Mouse (Mus musculus) large intestine, adult 2 months (tissue): ENCODE data around the gene Isoc2b. TPM values are rescaled to one million over a fixed set of nuclear protein-coding genes. Genes with fewer than 3 reads are reported as not detected.

ENCODE experiments used
- polyA plus RNA-seq: library from polyadenylated mRNA; depleted of rRNA; stranded (reverse); fragments of >200 nt; gene quantifications from 2 replicates; pipeline ENCODE4 v1.2.3, GENCODE M21; 2012; rRNA removed

Gene Isoc2b
- polyA plus RNA-seq, 1 experiment: 27.2 TPM

Other genes with a start within 250 kb of the Isoc2b start
- gene Tmem86b, start 238.8 kb downstream of the Isoc2b start, polyA plus RNA-seq: 72.9 and 162 TPM in 2 replicates
- gene Ppp6r1, start 211.2 kb downstream of the Isoc2b start, polyA plus RNA-seq: 104 and 150 TPM in 2 replicates
- gene Hspbp1, start 185.2 kb downstream of the Isoc2b start, polyA plus RNA-seq: 32.7 and 34.4 TPM in 2 replicates
- 1.7 and 2.3 TPM in 2 replicates for gene Brsk1, start 179.7 kb downstream of the Isoc2b start, polyA plus RNA-seq
- gene Tmem150b, start 145.0 kb downstream of the Isoc2b start, polyA plus RNA-seq: 84.0 and 118 TPM in 2 replicates
- 95.6 and 126 TPM in 2 replicates for gene Kmt5c, start 130.1 kb downstream of the Isoc2b start, polyA plus RNA-seq
- gene Cox6b2, start 117.2 kb downstream of the Isoc2b start, polyA plus RNA-seq: 45.0 and 50.2 TPM in 2 replicates
- gene Fam71e2, start 99.0 kb downstream of the Isoc2b start, polyA plus RNA-seq: not detected in 2 replicates
- gene Il11, start 87.4 kb downstream of the Isoc2b start, polyA plus RNA-seq: 0.11 and 0.81 TPM in 2 replicates
- gene Tmem190, start 87.3 kb downstream of the Isoc2b start, polyA plus RNA-seq: not detected in 2 replicates
- 81.4 and 90.8 TPM in 2 replicates for gene Tmem238, start 80.6 kb downstream of the Isoc2b start, polyA plus RNA-seq
- 510 and 604 TPM in 2 replicates for gene Rpl28, start 77.4 kb downstream of the Isoc2b start, polyA plus RNA-seq
- gene Ube2s, start 57.7 kb downstream of the Isoc2b start, polyA plus RNA-seq: 348 and 501 TPM in 2 replicates
- gene Shisa7, start 25.6 kb downstream of the Isoc2b start, polyA plus RNA-seq: 0.78 and 0.86 TPM in 2 replicates
- gene Isoc2a, start 6.9 kb upstream of the Isoc2b start, polyA plus RNA-seq: 14.7 and 16.2 TPM in 2 replicates
- not detected in 2 replicates for gene Gm36210, start 36.3 kb upstream of the Isoc2b start, polyA plus RNA-seq
- 12.7 and 14.6 TPM in 2 replicates for gene Zfp628, start 45.0 kb upstream of the Isoc2b start, polyA plus RNA-seq
- gene Nat14, start 51.8 kb upstream of the Isoc2b start, polyA plus RNA-seq: 4.3 and 7.1 TPM in 2 replicates
- 2.9 and 3.6 TPM in 2 replicates for gene Ssc5d, start 55.5 kb upstream of the Isoc2b start, polyA plus RNA-seq
- 0.06 and 0.18 TPM in 2 replicates for gene Sbk2, start 94.1 kb upstream of the Isoc2b start, polyA plus RNA-seq
- not detected in 2 replicates for gene Sbk3, start 100.9 kb upstream of the Isoc2b start, polyA plus RNA-seq
- 30.6 and 33.2 TPM in 2 replicates for gene Zfp579, start 125.9 kb upstream of the Isoc2b start, polyA plus RNA-seq
- gene Zfp524, start 144.2 kb upstream of the Isoc2b start, polyA plus RNA-seq: 39.4 and 44.3 TPM in 2 replicates
- gene Fiz1, start 144.4 kb upstream of the Isoc2b start, polyA plus RNA-seq: 22.2 and 29.6 TPM in 2 replicates
- gene Gm44973, start 145.2 kb upstream of the Isoc2b start, polyA plus RNA-seq: 0.37 TPM in 1 of 2 replicates, not detected in the other
- 14.2 and 20.5 TPM in 2 replicates for gene Zfp865, start 150.1 kb upstream of the Isoc2b start, polyA plus RNA-seq
- gene Ccdc106, start 150.3 kb upstream of the Isoc2b start, polyA plus RNA-seq: 1.4 and 1.8 TPM in 2 replicates
- not detected in 2 replicates for gene 4632433K11Rik, start 163.9 kb upstream of the Isoc2b start, polyA plus RNA-seq
- 6.8 and 7.0 TPM in 2 replicates for gene Zfp784, start 168.2 kb upstream of the Isoc2b start, polyA plus RNA-seq
- gene Zfp580, start 181.3 kb upstream of the Isoc2b start, polyA plus RNA-seq: 5.2 and 6.3 TPM in 2 replicates
- 150 and 173 TPM in 2 replicates for gene U2af2, start 191.9 kb upstream of the Isoc2b start, polyA plus RNA-seq
- 238 and 291 TPM in 2 replicates for gene Epn1, start 210.0 kb upstream of the Isoc2b start, polyA plus RNA-seq
- not detected in 2 replicates for gene Rfpl4, start 246.7 kb upstream of the Isoc2b start, polyA plus RNA-seq